Mouse (Mus musculus) bone marrow, adult 2 months (tissue): ENCODE data around the gene Pcnx3. TPM values are rescaled to one million over a fixed set of nuclear protein-coding genes. Genes with fewer than 3 reads are reported as not detected.

Source experiments
- H3K27ac ChIP-seq: fragments of 200-500 bp; 2 replicates; pipeline ENCODE4 v1.5.1; 2012; ENCODE audit warnings: low read depth, mild to moderate bottlenecking, control low read depth, inconsistent platforms, low read length; ENCODE audit not compliant: control insufficient read depth, poor library complexity, insufficient read depth
- H3K4me1 ChIP-seq: fragments of 200-500 bp; 2 replicates; pipeline ENCODE4 v1.6.1; 2011; ENCODE audit warnings: low read length; ENCODE audit not compliant: control insufficient read depth, insufficient read depth
- H3K4me3 ChIP-seq: fragments of 200-500 bp; replicated peaks from 2 replicates; pipeline ENCODE3; 2011; ENCODE audit warnings: mild to moderate bottlenecking, low read depth, low read length, control low read depth; ENCODE audit not compliant: control insufficient read depth
- CTCF ChIP-seq: fragments of 200-500 bp; IDR thresholded peaks from 2 replicates; pipeline ENCODE4 v1.5.1; 2011; ENCODE audit warnings: low read length, control low read depth; ENCODE audit not compliant: control insufficient read depth, insufficient read depth
- POLR2A ChIP-seq: fragments of 200-500 bp; IDR thresholded peaks from 2 replicates; pipeline ENCODE4 v1.6.1; 2011; ENCODE audit warnings: low read depth, mild to moderate bottlenecking, control low read depth, low read length, borderline replicate concordance; ENCODE audit not compliant: control insufficient read depth
- WGBS: fragments of 180-500 bp; shearing (Covaris S2); methylation state at CpG from one replicate; pipeline ENCODE4 v1.1.7; 2018; 5-methylcytosine and 5-hydroxymethylcytosine counted together
- polyA plus RNA-seq: library from polyadenylated mRNA; stranded (reverse); fragments of >200 nt; gene quantifications from 2 replicates; pipeline ENCODE4 v1.2.4, GENCODE M21; 2011; ENCODE audit warnings: low replicate concordance; ENCODE audit not compliant: missing spikeins, insufficient read depth, insufficient read length

Pcnx3 gene
- polyA plus RNA-seq, 1 experiment: 99.7 TPM

- H3K27ac ChIP-seq: peak overlapping the region; percentile 88
- TF ChIP-seq POLR2A (peak; percentile 39; the same call in 1 of the 2 replicates), CTCF (no peak; the same call in 1 of the 2 replicates)
- H3K4me1 ChIP-seq: peaks cover 4% of the 10 kb centered on the region; the same call in 1 of the 2 replicates
- peak overlapping the region; percentile 65 for H3K4me3 ChIP-seq
- WGBS: 3% methylated on average over 16 of the region's 16 CpGs
These were observed 27.6 kb downstream of the Pcnx3 start for GRCm38 (mm10) chr19:5660942-5661751.

- H3K4me1 ChIP-seq: no peaks in the 10 kb centered on the region
- WGBS: 97% methylated on average over 43 of the region's 43 CpGs
- H3K4me3 ChIP-seq: no peak overlapping the region
- no peak overlapping the region; the same call in 1 of the 2 replicates for H3K27ac ChIP-seq
- TF ChIP-seq POLR2A (no peak), CTCF (no peak)
These were observed 33.9 kb downstream of the Pcnx3 start for GRCm38 (mm10) chr19:5654720-5655298.

GRCm38 (mm10) chr19:5653969-5654719 is 34.6 kb downstream of the Pcnx3 start:
- Histone ChIP-seq H3K4me3 (no peak overlapping the region), H3K4me1 (no peaks in the 10 kb centered on the region; the same call in 1 of the 2 replicates), H3K27ac (no peak overlapping the region)
- 93% methylated on average over 62 of the region's 62 CpGs for WGBS
- no peak for TF ChIP-seq CTCF
- 0 out of 2 replicates have a peak, but pooled peaks have one; percentile 17 for TF ChIP-seq POLR2A

- Histone ChIP-seq H3K4me3 (no peak overlapping the region), H3K27ac (no peak overlapping the region), H3K4me1 (peaks cover 1% of the 10 kb centered on the region; the same call in 1 of the 2 replicates)
- TF ChIP-seq POLR2A: no peak
- no peak for TF ChIP-seq CTCF
- 95% methylated on average over 6 of the region's 6 CpGs for WGBS
These were observed 36.1 kb downstream of the Pcnx3 start for GRCm38 (mm10) chr19:5652570-5652969.

GRCm38 (mm10) chr19:5651502-5652274 is 37.0 kb downstream of the Pcnx3 start:
- H3K4me3 ChIP-seq: no peak overlapping the region
- no peak overlapping the region for H3K27ac ChIP-seq
- 82% methylated on average over 13 of the region's 13 CpGs for WGBS
- TF ChIP-seq CTCF (no peak), POLR2A (no peak)
- peaks cover 1% of the 10 kb centered on the region; the same call in 1 of the 2 replicates for H3K4me1 ChIP-seq

- Histone ChIP-seq H3K4me3 (no peak overlapping the region), H3K4me1 (peaks cover 1% of the 10 kb centered on the region; the same call in 1 of the 2 replicates), H3K27ac (peak overlapping the region; percentile 23)
- TF ChIP-seq POLR2A: no peak
- TF ChIP-seq CTCF: no peak
- 25% methylated on average over 6 of the region's 6 CpGs for WGBS
These were observed 39.4 kb downstream of the Pcnx3 start for GRCm38 (mm10) chr19:5649298-5649741.

GRCm38 (mm10) chr19:5648401-5649297 is 40.1 kb downstream of the Pcnx3 start:
- peaks cover 1% of the 10 kb centered on the region; the same call in 1 of the 2 replicates for H3K4me1 ChIP-seq
- 8% methylated on average over 26 of the region's 26 CpGs for WGBS
- H3K27ac ChIP-seq: peak overlapping the region; percentile 54
- peak overlapping the region; percentile 2 for H3K4me3 ChIP-seq
- peak; percentile 50; the same call in 1 of the 2 replicates for TF ChIP-seq POLR2A
- peak; percentile 16; the same call in 1 of the 2 replicates for TF ChIP-seq CTCF

GRCm38 (mm10) chr19:5647791-5648190 is 40.9 kb downstream of the Pcnx3 start:
- no peak overlapping the region for H3K27ac ChIP-seq
- H3K4me3 ChIP-seq: no peak overlapping the region
- WGBS: 94% methylated on average over 6 of the region's 6 CpGs
- TF ChIP-seq CTCF: no peak
- peaks cover 1% of the 10 kb centered on the region; the same call in 1 of the 2 replicates for H3K4me1 ChIP-seq
